Mouse (Mus musculus) stomach, embryonic 15.5 days (tissue): ENCODE data around the gene Gm5475. TPM values are rescaled to one million over a fixed set of nuclear protein-coding genes. Genes with fewer than 3 reads are reported as not detected.

Experiments
- ATAC-seq: fragments of 200-750 bp; cut with Nextera tagmentation; 2 replicates; pipeline ENCODE4 v1.8.0; 2017; ENCODE audit warnings: low read depth, moderate number of reproducible peaks, moderate TSS enrichment; ENCODE audit not compliant: insufficient read depth, low FRiP score
- H3K27ac ChIP-seq: fragments of 300-500 bp; sonication (generic); 2 replicates; pipeline ENCODE4 v1.5.1; 2015; ENCODE audit warnings: mild to moderate bottlenecking, inconsistent platforms
- H3K27me3 ChIP-seq: fragments of 300-500 bp; sonication (generic); replicated peaks from 2 replicates; pipeline ENCODE4 v1.6.1; 2015; ENCODE audit warnings: inconsistent platforms
- H3K36me3 ChIP-seq: fragments of 300-500 bp; sonication (generic); 2 replicates; pipeline ENCODE4 v1.6.1; 2015; ENCODE audit warnings: inconsistent platforms
- H3K4me1 ChIP-seq: fragments of 300-500 bp; sonication (generic); 2 replicates; pipeline ENCODE4 v1.6.1; 2015; ENCODE audit warnings: inconsistent platforms
- H3K4me2 ChIP-seq: fragments of 300-500 bp; sonication (generic); 2 replicates; pipeline ENCODE4 v1.6.1; 2015; ENCODE audit warnings: mild to moderate bottlenecking, inconsistent platforms
- H3K4me3 ChIP-seq: fragments of 300-500 bp; sonication (generic); replicated peaks from 2 replicates; pipeline ENCODE4 v1.5.1; 2015; ENCODE audit warnings: inconsistent platforms
- H3K9ac ChIP-seq: fragments of 300-500 bp; sonication (generic); 2 replicates; pipeline ENCODE4 v1.6.1; 2015; ENCODE audit warnings: inconsistent platforms
- H3K9me3 ChIP-seq: fragments of 300-500 bp; sonication (generic); 2 replicates; pipeline ENCODE4 v1.6.1; 2016; ENCODE audit warnings: inconsistent platforms
- WGBS: fragments of 180-500 bp; shearing (Covaris S2); methylation state at CpG from one replicate; pipeline ENCODE4 v1.1.7; 2015; 5-methylcytosine and 5-hydroxymethylcytosine counted together
- polyA plus RNA-seq: library from polyadenylated mRNA; unstranded; fragments of >200 nt; fragmentation: Nextera tagmentation; extraction: Ambion mirVana; gene quantifications from 2 replicates; pipeline ENCODE4 v1.2.1, GENCODE M21; 2015

Gene Gm5475
- polyA plus RNA-seq, 1 experiment from 2014 or later, result 0.05 TPM

- Histone ChIP-seq H3K27me3 (0 out of 2 replicates have a peak, but pooled peaks cover 5% of the 10 kb centered on the region), H3K9ac (no peak overlapping the region), H3K4me1 (peaks cover 7% of the 10 kb centered on the region; the same call in 1 of the 2 replicates), H3K36me3 (no peaks in the 10 kb centered on the region), H3K4me3 (no peak overlapping the region), H3K4me2 (no peak overlapping the region), H3K9me3 (no peaks in the 10 kb centered on the region), H3K27ac (no peak overlapping the region)
- 36% methylated on average over 10 of the region's 10 CpGs for WGBS
- no peak for ATAC-seq
Measured at GRCm38 (mm10) chr15:100458055-100458454, 36.1 kb downstream of the Gm5475 start.

DNA sequence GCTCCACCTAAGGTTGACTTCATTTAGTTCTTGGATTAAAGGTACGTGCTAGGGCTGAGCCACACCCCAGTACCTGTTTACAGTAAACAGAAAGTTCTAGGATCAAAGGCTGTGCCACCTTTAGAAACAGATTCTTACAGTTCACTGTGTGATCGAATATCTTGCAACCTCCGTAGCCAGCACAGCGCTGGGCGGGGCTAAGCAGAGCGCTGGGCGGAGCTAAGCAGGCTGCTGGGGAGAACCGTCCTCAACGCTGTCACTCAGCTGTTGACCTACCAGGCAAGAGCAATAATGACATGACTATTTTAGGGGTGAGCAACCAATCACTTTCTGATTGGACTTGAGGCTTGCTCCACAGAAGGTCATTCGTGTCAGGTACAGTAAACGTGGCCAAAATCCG, 39.0 kb downstream of the Gm5475 start:
- peak; percentile 69; the same call in 1 of the 2 replicates for ATAC-seq
- Histone ChIP-seq H3K9ac (no peak overlapping the region), H3K27me3 (0 out of 2 replicates have a peak, but pooled peaks cover 5% of the 10 kb centered on the region), H3K4me2 (peak overlapping the region; percentile 41), H3K36me3 (no peaks in the 10 kb centered on the region), H3K4me3 (no peak overlapping the region; the same call in 1 of the 2 replicates), H3K27ac (no peak overlapping the region), H3K9me3 (no peaks in the 10 kb centered on the region), H3K4me1 (peaks cover 7% of the 10 kb centered on the region; the same call in 1 of the 2 replicates)
- WGBS, result 11% methylated on average over 12 of the region's 12 CpGs

- no peak overlapping the region for H3K9ac ChIP-seq
- no peak overlapping the region for H3K4me3 ChIP-seq
- no peak overlapping the region for H3K4me2 ChIP-seq
- peaks cover 7% of the 10 kb centered on the region; the same call in 1 of the 2 replicates for H3K4me1 ChIP-seq
- no peaks in the 10 kb centered on the region for H3K9me3 ChIP-seq
- 0 out of 2 replicates have a peak, but pooled peaks cover 5% of the 10 kb centered on the region for H3K27me3 ChIP-seq
- ATAC-seq, result no peak
- H3K36me3 ChIP-seq, result no peaks in the 10 kb centered on the region
- 63% methylated on average over 9 of the region's 9 CpGs for WGBS
- H3K27ac ChIP-seq, result no peak overlapping the region
Measured at GRCm38 (mm10) chr15:100461646-100462045, 39.7 kb downstream of the Gm5475 start.

- Histone ChIP-seq H3K9me3 (no peaks in the 10 kb centered on the region), H3K27ac (no peak overlapping the region), H3K9ac (no peak overlapping the region), H3K4me1 (peaks cover 7% of the 10 kb centered on the region; the same call in 1 of the 2 replicates), H3K4me2 (no peak overlapping the region), H3K27me3 (0 out of 2 replicates have a peak, but pooled peaks cover 5% of the 10 kb centered on the region), H3K36me3 (no peaks in the 10 kb centered on the region), H3K4me3 (no peak overlapping the region)
- 79% methylated on average over 5 of the region's 5 CpGs for WGBS
- ATAC-seq, result no peak
Measured at GRCm38 (mm10) chr15:100462086-100462485, 40.1 kb downstream of the Gm5475 start.

- no peaks in the 10 kb centered on the region for H3K36me3 ChIP-seq
- H3K9me3 ChIP-seq, result no peaks in the 10 kb centered on the region
- WGBS, result 24% methylated on average over 6 of the region's 6 CpGs
- no peak overlapping the region for H3K9ac ChIP-seq
- H3K27ac ChIP-seq, result no peak overlapping the region
- H3K4me2 ChIP-seq, result no peak overlapping the region
- 0 out of 2 replicates have a peak, but pooled peaks cover 3% of the 10 kb centered on the region for H3K27me3 ChIP-seq
- H3K4me3 ChIP-seq, result no peak overlapping the region
- peaks cover 7% of the 10 kb centered on the region; the same call in 1 of the 2 replicates for H3K4me1 ChIP-seq
- no peak for ATAC-seq
Measured at GRCm38 (mm10) chr15:100463712-100464111, 41.8 kb downstream of the Gm5475 start.

GRCm38 (mm10) chr15:100465432-100465831, 43.5 kb downstream of the Gm5475 start:
- ATAC-seq, result no peak
- no peaks in the 10 kb centered on the region for H3K36me3 ChIP-seq
- H3K9me3 ChIP-seq, result no peaks in the 10 kb centered on the region
- H3K4me2 ChIP-seq, result no peak overlapping the region
- H3K27ac ChIP-seq, result no peak overlapping the region
- 58% methylated on average over 2 of the region's 2 CpGs for WGBS
- no peak overlapping the region for H3K4me3 ChIP-seq
- no peaks in the 10 kb centered on the region for H3K27me3 ChIP-seq
- peaks cover 15% of the 10 kb centered on the region; the same call in 1 of the 2 replicates for H3K4me1 ChIP-seq
- no peak overlapping the region for H3K9ac ChIP-seq

GRCm38 (mm10) chr15:100467738-100468137, 45.8 kb downstream of the Gm5475 start:
- Histone ChIP-seq H3K4me3 (no peak overlapping the region), H3K36me3 (no peaks in the 10 kb centered on the region), H3K27me3 (no peaks in the 10 kb centered on the region), H3K9me3 (no peaks in the 10 kb centered on the region), H3K27ac (no peak overlapping the region), H3K4me2 (no peak overlapping the region; the same call in 1 of the 2 replicates), H3K9ac (no peak overlapping the region), H3K4me1 (0 out of 2 replicates have a peak, but pooled peaks cover 8% of the 10 kb centered on the region)
- ATAC-seq, result no peak
- 33% methylated on average over 7 of the region's 8 CpGs for WGBS

- peak within 1 kb of the TSS; percentile 77 for H3K4me2 ChIP-seq
- no peaks in the 10 kb centered on the region for H3K27me3 ChIP-seq
- peak within 1 kb of the TSS; percentile 84 for H3K27ac ChIP-seq
- ATAC-seq, result peak; percentile 92
- 1% methylated on average over 83 of the region's 84 CpGs for WGBS
- peak within 1 kb of the TSS; percentile 76 for H3K4me3 ChIP-seq
- H3K36me3 ChIP-seq, result no peaks in the 10 kb centered on the region
- no peaks in the 10 kb centered on the region for H3K9me3 ChIP-seq
- H3K9ac ChIP-seq, result peak within 1 kb of the TSS; percentile 76
- H3K4me1 ChIP-seq, result 0 out of 2 replicates have a peak, but pooled peaks cover 8% of the 10 kb centered on the region
Measured at GRCm38 (mm10) chr15:100468295-100469188, 46.6 kb downstream of the Gm5475 start, which contains the start of gene Letmd1. Gene Letmd1 (plus strand): TSS chr15:100469023.

DNA sequence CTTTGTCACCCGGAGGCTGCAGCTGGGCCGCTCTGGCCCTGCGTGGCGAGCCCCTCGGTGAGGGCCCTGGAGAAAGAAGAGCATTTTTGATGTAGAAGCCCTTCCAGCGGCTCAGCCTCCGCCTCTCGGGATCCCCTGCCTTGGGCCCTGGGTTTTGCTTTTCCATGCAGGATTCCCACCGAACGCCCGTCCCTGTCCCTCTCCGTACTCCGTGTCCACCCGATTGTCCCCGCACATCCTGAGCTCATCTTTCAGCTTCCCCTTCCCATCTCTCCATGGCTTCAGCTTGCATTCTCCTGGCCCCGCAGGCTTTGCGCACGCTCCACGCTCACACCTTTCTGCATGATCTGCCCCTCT, 47.2 kb downstream of the Gm5475 start:
- peak overlapping the region; percentile 76 for H3K9ac ChIP-seq
- 0 out of 2 replicates have a peak, but pooled peaks cover 8% of the 10 kb centered on the region for H3K4me1 ChIP-seq
- H3K4me2 ChIP-seq, result peak overlapping the region; percentile 77
- H3K9me3 ChIP-seq, result no peaks in the 10 kb centered on the region
- ATAC-seq, result no peak
- peak overlapping the region; percentile 84; the same call in 1 of the 2 replicates for H3K27ac ChIP-seq
- H3K4me3 ChIP-seq, result peak overlapping the region; percentile 76
- WGBS, result 0% methylated on average over 19 of the region's 19 CpGs
- H3K36me3 ChIP-seq, result no peaks in the 10 kb centered on the region
- no peaks in the 10 kb centered on the region for H3K27me3 ChIP-seq

GRCm38 (mm10) chr15:100470037-100470436, 48.1 kb downstream of the Gm5475 start:
- Histone ChIP-seq H3K9ac (no peak overlapping the region), H3K4me2 (peak overlapping the region; percentile 77), H3K27ac (no peak overlapping the region), H3K4me1 (0 out of 2 replicates have a peak, but pooled peaks cover 8% of the 10 kb centered on the region), H3K4me3 (peak overlapping the region; percentile 76), H3K9me3 (no peaks in the 10 kb centered on the region), H3K36me3 (no peaks in the 10 kb centered on the region), H3K27me3 (no peaks in the 10 kb centered on the region)
- ATAC-seq, result no peak
- 54% methylated on average over 10 of the region's 10 CpGs for WGBS

GRCm38 (mm10) chr15:100473926-100474503, 52.1 kb downstream of the Gm5475 start:
- H3K4me2 ChIP-seq, result no peak overlapping the region
- no peak overlapping the region for H3K9ac ChIP-seq
- H3K36me3 ChIP-seq, result peaks cover 17% of the 10 kb centered on the region
- no peaks in the 10 kb centered on the region for H3K9me3 ChIP-seq
- no peak overlapping the region for H3K4me3 ChIP-seq
- 0 out of 2 replicates have a peak, but pooled peaks cover 8% of the 10 kb centered on the region for H3K4me1 ChIP-seq
- ATAC-seq, result 0 out of 2 replicates have a peak, but pooled peaks have one; percentile 2
- no peak overlapping the region for H3K27ac ChIP-seq
- no peaks in the 10 kb centered on the region for H3K27me3 ChIP-seq
- 67% methylated on average over 7 of the region's 7 CpGs for WGBS
